Mouse (Mus musculus) kidney, embryonic 14.5 days (tissue): ENCODE data around the gene Cyld. TPM values are rescaled to one million over a fixed set of nuclear protein-coding genes. Genes with fewer than 3 reads are reported as not detected.

Experiments used
- ATAC-seq: fragments of 200-750 bp; cut with Nextera tagmentation; 2 replicates; pipeline ENCODE4 v1.8.0; 2017; ENCODE audit warnings: moderate number of reproducible peaks, mild to moderate bottlenecking, moderate TSS enrichment, moderate library complexity; ENCODE audit not compliant: low FRiP score, low TSS enrichment
- H3K27ac ChIP-seq: fragments of 300-500 bp; sonication (generic); 2 replicates; pipeline ENCODE4 v1.5.1; 2014; ENCODE audit warnings: low read depth, mild to moderate bottlenecking, low read length, moderate library complexity, mixed read lengths
- H3K27me3 ChIP-seq: fragments of 300-500 bp; sonication (generic); 2 replicates; pipeline ENCODE4 v1.6.1; 2014; ENCODE audit warnings: mild to moderate bottlenecking, low read length; ENCODE audit not compliant: control insufficient read depth, insufficient read depth
- H3K36me3 ChIP-seq: fragments of 300-500 bp; sonication (generic); 2 replicates; pipeline ENCODE4 v1.6.1; 2014; ENCODE audit warnings: low read length, mixed read lengths; ENCODE audit not compliant: control insufficient read depth, insufficient read depth
- H3K4me1 ChIP-seq: fragments of 300-500 bp; sonication (generic); 2 replicates; pipeline ENCODE4 v1.6.1; 2014; ENCODE audit warnings: low read length, mixed read lengths; ENCODE audit not compliant: control insufficient read depth, insufficient read depth
- H3K4me2 ChIP-seq: fragments of 300-500 bp; sonication (generic); replicated peaks from 2 replicates; pipeline ENCODE4 v1.6.1; 2014; ENCODE audit warnings: low read depth, mild to moderate bottlenecking, low read length
- H3K4me3 ChIP-seq: fragments of 300-500 bp; sonication (generic); 2 replicates; pipeline ENCODE4 v1.5.1; 2014; ENCODE audit warnings: mild to moderate bottlenecking, low read length
- H3K9ac ChIP-seq: fragments of 300-500 bp; sonication (generic); 2 replicates; pipeline ENCODE4 v1.6.1; 2014; ENCODE audit warnings: low read depth, mild to moderate bottlenecking, low read length, moderate library complexity
- H3K9me3 ChIP-seq: fragments of 300-500 bp; sonication (generic); 2 replicates; pipeline ENCODE4 v1.6.1; 2016; ENCODE audit warnings: low read length; ENCODE audit not compliant: control insufficient read depth
- WGBS: fragments of 180-500 bp; shearing (Covaris S2); extraction: QIAGEN DNeasy Blood & Tissue Kit; methylation state at CpG from one replicate; pipeline ENCODE4 v1.1.7; 2014; 5-methylcytosine and 5-hydroxymethylcytosine counted together
- polyA plus RNA-seq: library from polyadenylated mRNA; unstranded; fragments of >200 nt; fragmentation: Nextera tagmentation; extraction: Ambion mirVana; gene quantifications from 2 replicates; pipeline ENCODE4 v1.2.1, GENCODE M21; 2014

The Cyld gene
- polyA plus RNA-seq, 1 experiment from 2014 or later: 16.6 TPM

DNA sequence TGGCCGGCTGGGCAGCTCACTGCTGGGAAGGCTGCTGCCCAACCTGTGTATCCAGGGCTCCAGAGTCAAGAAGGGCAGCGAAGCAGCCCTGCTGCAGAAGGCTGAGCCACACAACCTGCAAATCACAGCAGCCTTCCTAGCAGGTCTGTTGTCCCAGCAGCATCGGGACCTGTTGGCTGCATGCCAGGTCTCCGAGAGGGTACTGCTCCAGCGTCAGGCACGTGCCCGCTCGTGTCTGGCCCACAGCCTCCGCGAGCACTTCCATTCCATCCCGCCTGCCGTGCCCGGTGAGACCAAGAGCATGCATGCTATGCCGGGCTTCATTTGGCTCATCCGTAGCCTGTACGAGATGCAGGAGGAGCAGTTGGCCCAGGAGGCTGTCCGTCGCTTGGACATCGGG is 31.9 kb upstream of the Cyld start:
- Histone ChIP-seq H3K27ac (no peak overlapping the region), H3K4me3 (no peak overlapping the region), H3K36me3 (no peaks in the 10 kb centered on the region), H3K4me2 (no peak overlapping the region), H3K4me1 (peaks cover 11% of the 10 kb centered on the region; the same call in 1 of the 2 replicates), H3K9me3 (no peaks in the 10 kb centered on the region), H3K9ac (no peak overlapping the region), H3K27me3 (no peaks in the 10 kb centered on the region)
- WGBS: 85% methylated on average over 19 of the region's 19 CpGs
- no peak for ATAC-seq

GRCm38 (mm10) chr8:88666435-88666834 is 30.4 kb upstream of the Cyld start:
- no peak for ATAC-seq
- Histone ChIP-seq H3K4me1 (peaks cover 11% of the 10 kb centered on the region; the same call in 1 of the 2 replicates), H3K9ac (no peak overlapping the region), H3K27me3 (no peaks in the 10 kb centered on the region), H3K4me2 (no peak overlapping the region), H3K4me3 (no peak overlapping the region), H3K36me3 (no peaks in the 10 kb centered on the region), H3K9me3 (no peaks in the 10 kb centered on the region), H3K27ac (no peak overlapping the region)
- WGBS: 53% methylated on average over 1 of the region's 1 CpGs

DNA sequence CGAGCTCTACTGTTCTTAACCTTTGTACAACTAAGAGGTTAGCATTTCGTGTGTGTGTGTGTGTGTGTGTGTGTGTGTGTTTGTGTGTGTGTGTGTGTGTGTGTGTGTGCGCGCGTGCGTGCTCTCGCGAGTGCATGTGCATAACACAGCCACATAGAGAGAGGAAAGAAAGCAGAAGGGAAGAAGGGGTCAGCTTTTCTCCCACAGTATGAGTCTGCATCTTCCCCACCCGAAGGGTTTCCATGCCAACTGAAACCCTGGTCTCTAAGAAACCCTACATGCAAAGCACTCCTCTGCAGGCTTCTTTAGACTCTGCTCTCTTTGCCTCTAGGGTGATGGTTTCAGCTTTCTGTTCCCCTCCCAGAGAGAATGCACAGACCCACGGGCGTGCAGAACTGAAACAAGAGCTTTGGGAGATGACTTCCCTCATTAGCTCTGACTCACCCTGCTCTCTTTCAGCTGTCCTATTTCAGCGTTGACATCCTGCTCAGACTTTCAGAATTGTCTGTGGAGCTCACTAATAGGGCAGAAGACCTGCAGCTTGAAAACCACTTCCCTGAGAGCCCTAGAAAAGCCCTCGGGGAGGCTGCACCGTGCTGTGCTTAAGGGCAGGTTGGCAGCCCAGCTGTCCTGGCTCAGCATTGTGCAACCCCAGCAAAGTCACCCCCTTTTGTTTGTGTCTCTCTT is 28.3 kb upstream of the Cyld start:
- Histone ChIP-seq H3K36me3 (no peaks in the 10 kb centered on the region), H3K4me2 (no peak overlapping the region), H3K27ac (no peak overlapping the region), H3K4me1 (peaks cover 11% of the 10 kb centered on the region; the same call in 1 of the 2 replicates), H3K9ac (no peak overlapping the region), H3K4me3 (no peak overlapping the region), H3K9me3 (no peaks in the 10 kb centered on the region), H3K27me3 (no peaks in the 10 kb centered on the region)
- 47% methylated on average over 10 of the region's 14 CpGs for WGBS
- peak; percentile 53 for ATAC-seq

DNA sequence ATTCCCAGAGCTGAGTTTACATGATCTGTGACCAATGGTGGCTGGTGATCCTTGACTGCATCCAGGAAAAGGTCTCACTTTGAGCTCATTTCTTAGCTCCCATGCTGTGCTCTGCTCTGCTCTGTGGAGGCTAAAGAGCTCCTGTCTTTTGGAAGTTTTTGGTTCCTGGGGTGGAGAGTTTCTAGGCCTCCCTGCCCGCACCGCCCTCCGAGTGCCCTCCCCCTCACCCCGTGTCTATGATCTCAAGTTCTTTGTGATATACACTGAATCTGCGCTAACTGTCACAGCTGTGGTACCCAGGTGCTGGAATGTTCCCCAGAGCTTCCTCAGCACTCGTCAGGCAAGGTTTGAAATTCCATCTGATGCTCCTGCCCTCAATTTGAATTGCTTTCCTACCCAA is 26.0 kb upstream of the Cyld start:
- Histone ChIP-seq H3K4me2 (no peak overlapping the region), H3K9me3 (no peaks in the 10 kb centered on the region), H3K36me3 (no peaks in the 10 kb centered on the region), H3K27ac (no peak overlapping the region), H3K4me1 (peaks cover 7% of the 10 kb centered on the region; the same call in 1 of the 2 replicates), H3K9ac (no peak overlapping the region), H3K4me3 (no peak overlapping the region), H3K27me3 (no peaks in the 10 kb centered on the region)
- ATAC-seq: no peak
- 58% methylated on average over 6 of the region's 6 CpGs for WGBS

GRCm38 (mm10) chr8:88671575-88671974 is 25.3 kb upstream of the Cyld start:
- H3K9ac ChIP-seq: no peak overlapping the region
- 63% methylated on average over 10 of the region's 10 CpGs for WGBS
- no peaks in the 10 kb centered on the region for H3K9me3 ChIP-seq
- H3K4me3 ChIP-seq: no peak overlapping the region
- no peaks in the 10 kb centered on the region for H3K27me3 ChIP-seq
- H3K36me3 ChIP-seq: no peaks in the 10 kb centered on the region
- peaks cover 7% of the 10 kb centered on the region; the same call in 1 of the 2 replicates for H3K4me1 ChIP-seq
- no peak overlapping the region for H3K4me2 ChIP-seq
- no peak overlapping the region for H3K27ac ChIP-seq
- no peak for ATAC-seq

GRCm38 (mm10) chr8:88673859-88674258 is 23.0 kb upstream of the Cyld start:
- Histone ChIP-seq H3K27ac (no peak overlapping the region), H3K36me3 (no peaks in the 10 kb centered on the region), H3K4me3 (no peak overlapping the region), H3K4me1 (peaks cover under 1% of the 10 kb centered on the region; the same call in 1 of the 2 replicates), H3K27me3 (no peaks in the 10 kb centered on the region), H3K9me3 (no peaks in the 10 kb centered on the region), H3K4me2 (no peak overlapping the region), H3K9ac (no peak overlapping the region)
- 63% methylated on average over 5 of the region's 5 CpGs for WGBS
- no peak for ATAC-seq

DNA sequence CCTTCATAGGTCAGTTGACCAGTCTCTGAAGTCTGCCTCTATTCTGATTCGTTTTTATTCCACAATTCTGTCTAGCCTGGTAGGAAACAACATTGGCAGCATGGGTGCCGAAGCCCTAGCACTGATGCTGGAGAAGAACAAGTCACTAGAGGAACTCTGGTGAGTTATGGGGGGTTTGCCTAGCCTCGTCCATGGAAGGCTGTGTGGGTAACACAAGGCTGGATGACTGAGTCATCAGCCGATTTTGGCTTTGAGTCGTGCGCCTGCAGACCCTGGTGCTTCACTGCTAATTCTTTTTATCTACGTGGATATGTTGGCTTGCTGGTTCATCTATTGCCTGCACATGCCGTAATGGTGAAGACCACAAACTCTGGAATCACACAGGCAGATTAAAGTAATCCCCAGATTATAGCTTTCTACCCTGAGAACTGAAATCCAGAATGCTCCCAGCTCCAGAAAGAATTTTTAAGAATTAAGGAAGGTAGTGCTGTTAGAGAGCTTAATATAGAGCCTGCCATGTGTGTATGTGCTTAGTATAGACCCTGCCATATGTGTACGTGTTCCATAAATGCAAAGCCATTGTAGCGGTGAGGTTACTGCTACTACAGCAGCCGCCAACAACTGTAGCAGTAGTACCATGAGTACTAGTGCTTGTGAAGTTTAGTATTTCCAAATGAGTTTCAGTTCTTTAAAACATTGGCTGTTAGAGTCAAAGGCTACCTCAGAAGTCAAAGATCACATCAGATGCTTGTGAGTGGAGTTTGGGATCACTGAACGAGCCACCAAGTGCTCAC is 21.3 kb upstream of the Cyld start:
- Histone ChIP-seq H3K36me3 (no peaks in the 10 kb centered on the region), H3K4me2 (no peak overlapping the region), H3K27me3 (no peaks in the 10 kb centered on the region), H3K9me3 (no peaks in the 10 kb centered on the region), H3K9ac (no peak overlapping the region), H3K27ac (no peak overlapping the region), H3K4me1 (no peaks in the 10 kb centered on the region), H3K4me3 (no peak overlapping the region)
- no peak for ATAC-seq
- 88% methylated on average over 12 of the region's 12 CpGs for WGBS

GRCm38 (mm10) chr8:88677071-88677470 is 19.8 kb upstream of the Cyld start:
- no peaks in the 10 kb centered on the region for H3K27me3 ChIP-seq
- H3K27ac ChIP-seq: no peak overlapping the region
- H3K4me1 ChIP-seq: no peaks in the 10 kb centered on the region
- H3K36me3 ChIP-seq: no peaks in the 10 kb centered on the region
- no peak overlapping the region for H3K4me3 ChIP-seq
- 80% methylated on average over 8 of the region's 8 CpGs for WGBS
- H3K9me3 ChIP-seq: no peaks in the 10 kb centered on the region
- no peak overlapping the region for H3K4me2 ChIP-seq
- no peak for ATAC-seq
- no peak overlapping the region for H3K9ac ChIP-seq

DNA sequence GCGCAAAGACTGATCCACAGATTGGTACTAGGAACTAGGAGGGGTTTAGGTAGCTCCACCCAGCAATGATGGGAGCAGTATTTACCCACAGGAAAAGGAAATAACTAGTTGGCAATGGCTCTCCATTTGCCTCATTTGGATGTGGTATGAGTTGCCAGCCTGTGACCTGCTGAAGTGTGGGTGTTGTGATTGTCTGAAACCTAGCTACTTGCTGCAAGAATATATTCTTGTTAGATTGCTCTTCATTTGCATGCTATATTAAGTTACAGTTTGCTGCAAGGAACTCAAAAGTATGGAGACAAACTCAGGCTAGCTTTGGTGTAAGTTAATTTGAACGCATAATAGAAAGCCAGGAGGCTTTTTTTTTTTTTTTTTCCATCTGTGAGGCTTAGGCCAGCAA is 16.3 kb upstream of the Cyld start:
- no peak for ATAC-seq

More for the DNA sequence above, 16.3 kb upstream of the Cyld start:
- H3K4me3 ChIP-seq: no peak overlapping the region
- H3K9ac ChIP-seq: no peak overlapping the region
- WGBS: 91% methylated on average over 2 of the region's 2 CpGs
- H3K27ac ChIP-seq: no peak overlapping the region
- H3K9me3 ChIP-seq: no peaks in the 10 kb centered on the region
- H3K4me1 ChIP-seq: no peaks in the 10 kb centered on the region
- no peak overlapping the region for H3K4me2 ChIP-seq
- H3K27me3 ChIP-seq: no peaks in the 10 kb centered on the region
- no peaks in the 10 kb centered on the region for H3K36me3 ChIP-seq
